Mouse (Mus musculus): ENCODE results near the gene Nmnat3. TPM values are rescaled to one million over a fixed set of nuclear protein-coding genes. Genes with fewer than 3 reads are reported as not detected.

Nmnat3 gene
- total RNA-seq, 2 experiments from 2014 or later = 19.5 to 19.6 TPM

DNA sequence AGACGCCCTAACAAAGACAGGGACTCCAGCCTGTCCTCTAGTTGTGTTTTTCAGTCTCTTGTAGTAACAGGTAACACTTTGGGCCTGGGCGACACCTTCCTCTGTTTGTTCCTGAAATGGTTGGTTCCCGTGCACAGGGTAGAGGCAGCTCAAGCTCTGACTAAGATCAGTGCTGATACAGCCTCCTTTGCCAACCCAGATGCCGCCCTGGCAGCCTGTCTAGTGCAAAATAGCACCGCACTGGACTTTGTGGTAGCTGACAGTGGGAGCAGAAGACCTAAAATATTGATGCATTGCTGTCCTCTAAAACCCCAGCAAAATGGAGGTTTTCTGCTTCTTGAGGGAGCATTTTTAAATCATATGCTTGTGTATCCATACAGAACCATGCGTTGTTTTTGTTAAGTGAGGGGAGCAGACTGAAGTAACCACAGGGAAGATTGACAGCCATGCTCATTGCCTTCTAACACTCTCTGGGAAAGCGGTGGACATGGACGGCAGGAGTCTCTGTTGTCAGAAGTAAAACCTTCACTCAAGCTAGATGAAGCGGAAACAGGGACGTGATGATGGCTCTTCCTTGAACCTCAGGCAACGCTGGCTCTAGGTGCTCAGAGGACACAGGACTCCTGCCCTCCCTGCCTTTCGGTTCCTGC is 24.2 kb downstream of the Nmnat3 start:
- no peak for DNase-seq

DNA sequence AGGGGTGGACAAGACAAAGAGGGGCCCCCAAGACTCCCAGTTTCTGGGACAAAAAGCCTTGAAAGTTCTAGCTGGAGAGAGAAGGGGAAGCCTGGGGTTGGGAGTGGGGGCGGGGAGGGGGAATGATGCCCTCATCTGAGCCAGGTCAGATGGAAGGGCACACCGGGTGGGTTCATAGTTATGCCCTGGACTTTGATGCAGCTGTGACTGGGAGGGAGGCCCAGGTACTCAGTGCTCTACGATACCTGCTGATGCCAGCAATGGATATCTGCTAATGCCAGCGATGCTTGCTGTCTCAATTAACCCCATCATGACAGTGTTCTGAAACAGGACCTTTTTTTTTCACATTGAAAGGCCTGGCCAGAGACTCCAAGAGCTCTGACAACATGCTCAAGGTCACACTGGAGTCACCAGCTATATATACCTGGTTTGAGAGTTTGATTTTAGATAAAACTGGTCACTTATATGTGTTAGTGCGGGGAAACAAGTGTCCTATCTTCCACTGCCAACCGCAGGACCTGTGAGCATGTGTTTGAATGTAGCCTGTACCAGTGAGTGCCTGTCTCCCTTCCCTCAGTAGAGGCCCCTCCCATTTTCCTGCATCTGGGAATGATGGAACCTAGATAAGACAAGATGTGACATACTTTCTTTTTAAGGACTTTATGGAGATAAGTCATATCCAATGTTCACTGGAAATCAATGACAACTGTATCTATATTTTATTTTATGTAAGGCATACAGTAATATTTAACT is 25.6 kb downstream of the Nmnat3 start:
- DNase-seq = no peak

DNA sequence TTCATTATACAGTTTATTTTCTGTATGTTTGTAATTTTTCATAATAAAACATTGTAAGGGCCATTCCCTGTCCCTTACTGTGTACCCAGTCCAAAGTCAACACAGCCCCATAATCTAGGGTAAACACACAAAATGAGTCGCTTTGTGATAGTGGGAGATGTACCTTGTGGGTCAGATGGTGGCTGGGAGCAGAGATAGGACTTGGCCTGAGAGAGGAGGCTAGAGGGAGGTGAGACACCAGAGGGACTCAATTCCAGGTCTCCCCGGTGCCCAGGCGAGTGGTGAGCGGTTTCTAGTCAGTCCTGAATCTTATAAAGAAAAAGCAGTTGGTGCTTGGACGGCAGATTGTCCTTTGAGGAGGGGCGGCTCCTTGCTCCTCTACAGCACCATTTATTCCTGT is 26.4 kb downstream of the Nmnat3 start:
- DNase-seq = no peak

DNA sequence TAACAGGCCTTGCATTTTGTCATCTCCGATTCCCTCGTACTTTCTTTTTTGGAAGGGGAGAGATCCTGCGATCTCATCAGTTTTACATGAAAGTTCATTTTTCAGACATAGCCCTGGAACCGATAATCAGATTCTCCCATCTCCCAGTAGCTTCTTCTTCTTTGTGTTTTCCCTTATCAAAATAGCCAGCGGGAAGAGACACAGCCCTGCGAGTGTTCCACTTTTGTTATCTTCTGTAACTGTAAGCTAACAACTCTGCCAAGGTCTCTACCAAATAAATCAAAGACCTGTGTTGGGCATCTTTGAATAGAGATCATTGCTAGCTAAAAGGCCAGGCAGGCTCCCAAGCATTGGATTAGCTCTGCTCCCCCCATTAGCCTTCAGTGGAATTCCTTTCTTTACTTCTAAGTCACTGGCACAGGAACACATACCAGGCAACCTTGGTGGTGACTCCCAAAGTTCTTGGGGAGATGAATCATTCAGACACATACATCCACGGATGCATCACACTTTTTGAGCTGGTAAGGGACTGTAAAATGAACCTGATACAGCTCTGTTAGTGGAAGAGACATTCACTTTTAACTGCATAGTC is 26.9 kb downstream of the Nmnat3 start:
- DNase-seq = no peak

DNA sequence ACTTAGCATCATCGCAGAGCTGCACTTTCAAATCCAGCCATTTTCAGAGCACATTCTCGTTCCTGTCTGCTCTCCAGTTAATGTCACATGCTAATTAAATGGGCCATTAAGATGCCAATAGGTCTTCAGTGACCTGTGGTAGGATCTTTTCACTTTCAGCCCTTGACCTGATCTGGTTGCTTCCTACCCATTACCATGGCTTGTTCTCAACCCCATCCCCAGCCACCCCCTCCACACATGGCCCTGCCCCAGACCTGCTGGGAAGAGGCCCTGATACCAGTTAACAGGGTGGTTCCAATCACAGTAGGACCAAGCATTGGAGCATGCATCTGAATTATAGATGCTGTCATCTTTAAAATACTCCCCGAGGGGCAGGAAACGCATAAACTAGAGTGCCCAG is 30.7 kb downstream of the Nmnat3 start:
- no peak for DNase-seq

DNA sequence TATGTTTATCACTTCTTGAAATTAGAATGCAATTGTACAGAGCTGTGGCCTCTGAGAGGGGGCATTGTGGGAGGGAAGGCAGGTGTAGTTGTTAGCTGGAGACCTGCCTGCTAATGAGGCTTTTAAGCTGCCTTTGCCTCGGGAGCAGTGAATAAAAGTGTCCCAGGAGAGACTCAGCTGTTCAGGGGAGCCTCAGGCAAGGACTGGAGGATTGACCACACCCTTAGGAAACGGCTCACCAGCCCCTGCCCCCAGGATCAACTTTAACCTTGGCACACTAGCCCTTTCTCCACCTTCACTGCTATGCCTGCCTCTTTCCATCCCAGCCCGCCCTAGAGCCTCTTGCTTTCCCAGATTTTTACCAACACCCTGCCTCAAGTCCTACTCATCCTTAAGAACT is 31.6 kb downstream of the Nmnat3 start:
- DNase-seq = no peak

DNA sequence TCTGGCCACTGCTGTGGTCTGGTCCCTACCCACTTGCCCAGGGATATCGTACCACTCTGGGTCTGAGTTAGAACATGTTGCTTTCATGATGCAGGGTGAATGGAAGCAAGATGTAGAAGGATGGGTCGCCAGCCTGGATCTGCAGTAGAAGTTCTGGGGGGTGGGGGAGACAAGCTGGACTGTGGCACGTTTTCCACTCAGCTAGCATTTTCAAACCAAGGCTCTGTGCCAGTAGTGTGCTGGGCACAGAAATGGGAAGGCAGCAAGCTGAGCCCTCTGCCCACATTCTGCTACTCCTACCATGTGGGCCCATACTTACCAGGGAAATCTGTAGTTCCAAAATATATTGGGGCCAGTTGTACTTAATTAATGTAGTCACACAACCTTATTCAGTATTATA is 33.5 kb downstream of the Nmnat3 start:
- no peak for DNase-seq

DNA sequence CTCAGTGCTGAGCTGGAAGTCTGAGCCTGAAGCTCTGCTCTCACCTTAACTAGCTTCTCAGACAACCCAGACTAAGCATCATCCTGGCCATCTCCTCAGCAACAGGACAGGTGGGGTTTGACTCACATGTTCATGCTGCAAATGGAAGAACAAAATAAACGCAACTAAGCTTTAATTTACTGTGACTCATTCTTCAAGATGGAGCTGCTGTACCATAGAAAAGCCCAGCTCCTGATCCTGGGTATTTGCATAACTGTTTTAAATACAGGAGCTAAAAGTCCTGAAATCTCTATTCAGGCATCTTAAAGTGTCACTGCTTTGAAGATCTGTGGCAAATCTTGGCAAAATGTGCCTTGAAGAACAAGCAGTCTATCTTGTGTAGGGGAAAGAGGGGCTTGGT is 38.9 kb downstream of the Nmnat3 start:
- DNase-seq = no peak

DNA sequence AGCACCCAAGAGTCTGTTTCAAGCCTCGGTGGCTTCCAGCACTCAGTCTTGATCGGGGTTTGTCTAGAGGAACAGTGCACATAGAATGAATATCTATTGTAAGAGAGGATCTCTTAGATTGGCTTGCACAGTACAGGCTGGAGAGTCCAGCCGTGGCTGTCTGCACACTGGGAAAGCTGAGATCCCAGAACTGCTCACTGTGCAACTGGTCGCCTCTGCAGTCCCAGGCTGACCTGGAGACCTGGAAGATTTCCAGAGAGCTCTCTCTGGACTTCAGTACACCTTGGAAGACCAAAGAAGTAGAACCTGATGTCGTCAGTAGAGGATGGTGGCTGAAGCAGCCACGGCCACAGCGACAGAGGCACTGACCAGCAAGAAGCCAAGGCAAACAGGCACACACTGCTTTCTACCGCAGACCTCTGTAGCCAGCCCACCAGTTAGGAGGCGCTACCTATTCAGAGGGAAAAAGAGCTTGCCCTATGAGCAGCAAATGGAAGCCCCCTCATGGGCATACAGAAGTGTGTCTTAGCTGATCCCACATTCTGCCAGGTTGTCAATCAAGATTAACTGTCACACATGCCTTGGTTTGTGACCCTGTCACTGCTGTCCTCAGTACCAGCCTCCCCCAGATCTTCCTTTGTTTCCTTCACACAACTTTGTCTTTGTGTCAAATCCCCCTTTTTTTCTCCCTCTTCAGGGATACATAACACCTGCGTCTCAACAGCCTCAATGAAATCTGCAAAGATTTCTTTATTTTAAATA is 41.4 kb downstream of the Nmnat3 start:
- no peak for DNase-seq

DNA sequence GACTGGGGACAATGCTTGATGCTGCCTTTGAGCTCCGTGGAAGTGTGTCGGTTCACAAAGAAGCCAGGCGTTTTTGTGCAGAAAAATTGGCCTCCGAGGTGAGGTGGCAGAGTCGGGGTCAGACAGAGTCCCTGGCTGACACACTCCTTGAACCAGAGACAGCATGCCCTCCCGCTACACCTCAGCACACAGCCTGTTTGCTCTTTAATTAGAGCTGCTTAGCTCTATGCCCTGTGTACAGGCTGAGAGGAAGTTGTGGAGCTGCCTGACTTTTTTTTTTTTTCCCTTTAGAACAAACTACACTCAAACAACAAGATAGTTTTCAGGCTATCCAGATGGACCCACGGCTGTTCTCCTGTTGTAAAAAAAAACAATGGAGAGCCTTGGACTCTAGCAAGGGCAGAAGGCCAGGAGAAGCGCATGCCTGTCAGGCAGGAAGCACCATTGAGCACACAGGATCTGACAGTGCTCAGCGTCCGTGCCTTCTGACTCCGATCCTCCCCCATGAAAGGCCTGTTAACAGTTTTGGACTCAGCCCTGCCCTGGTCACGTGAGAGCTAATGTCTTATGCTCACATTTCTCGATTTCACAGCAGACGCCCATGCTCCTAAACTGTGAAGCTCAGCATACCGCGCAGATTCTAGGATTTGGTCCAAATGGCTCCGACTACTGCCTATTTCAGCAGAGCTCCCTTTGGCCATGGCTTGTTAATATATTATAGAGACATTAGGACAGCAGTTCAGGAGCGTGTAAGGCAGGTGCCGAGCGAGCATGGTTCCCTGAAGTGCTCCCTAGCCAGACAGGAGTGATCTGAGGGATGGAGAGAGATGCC is 42.3 kb downstream of the Nmnat3 start:
- peak; percentile 58 to 69 for DNase-seq

DNA sequence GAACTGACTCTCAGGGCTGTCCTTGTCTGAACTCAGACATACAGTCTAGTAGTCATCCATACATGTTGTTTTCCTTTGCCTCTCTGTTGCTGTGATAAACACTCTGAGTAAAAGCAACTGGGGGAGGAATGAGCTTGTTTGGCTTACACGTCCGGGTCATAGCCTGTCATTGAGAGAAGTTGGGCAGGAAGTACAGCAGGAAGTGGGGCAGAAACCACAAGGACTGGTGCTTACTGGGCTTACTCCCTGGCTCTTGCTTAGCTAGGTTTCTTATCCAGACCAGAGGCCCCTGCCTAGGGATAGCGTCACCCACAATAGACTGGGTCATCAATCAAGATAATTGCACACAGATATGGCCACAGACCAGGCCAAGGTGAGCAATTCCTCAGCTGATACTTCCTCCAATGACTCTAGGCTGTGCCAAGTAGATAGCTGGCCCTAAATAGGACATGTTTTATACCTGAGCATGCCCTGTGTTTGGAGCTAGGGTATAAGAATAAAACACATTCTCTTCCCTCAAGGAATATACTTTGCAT is 46.1 kb downstream of the Nmnat3 start:
- no peak for DNase-seq

DNA sequence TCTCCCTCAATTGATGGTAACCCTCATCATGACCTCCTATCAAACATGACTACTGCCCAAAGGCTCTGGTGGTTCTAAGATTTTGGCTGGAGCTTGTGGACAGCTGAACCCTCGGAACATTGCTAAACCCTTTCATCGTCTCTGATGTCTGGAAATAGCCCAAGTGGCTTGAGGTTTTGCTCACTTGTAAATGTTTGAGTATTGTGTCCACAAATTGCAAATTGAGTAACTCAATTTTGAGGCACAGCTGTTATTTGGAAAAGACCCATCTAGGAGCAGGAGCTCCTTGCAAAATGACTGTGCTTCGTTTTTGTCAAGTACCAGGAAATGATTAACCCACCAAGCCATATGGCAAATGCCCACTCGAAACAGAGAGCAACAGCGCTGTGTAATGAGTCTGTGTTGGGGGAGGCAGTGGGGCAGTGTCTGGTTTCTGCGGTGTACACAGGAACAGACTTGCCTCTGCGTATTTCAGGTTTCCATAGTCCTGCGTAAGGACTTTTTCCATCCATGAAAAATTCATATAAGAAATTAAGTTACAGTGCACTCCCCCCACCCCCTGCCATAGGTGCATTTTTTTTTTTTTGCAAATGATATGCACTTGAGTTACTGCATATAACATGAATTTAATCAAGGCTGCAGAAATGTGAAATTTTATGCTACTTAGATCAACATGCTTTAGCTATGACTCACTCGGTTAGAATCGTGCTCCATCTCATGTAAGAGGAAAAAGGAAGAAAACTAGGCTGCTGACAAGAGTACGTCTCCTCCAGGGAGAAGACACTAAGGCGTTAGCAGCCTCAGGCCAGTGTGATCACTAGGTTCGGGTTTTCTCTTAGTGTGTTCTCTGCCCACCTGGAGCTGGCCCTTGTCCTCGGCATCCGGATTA is 50.9 kb downstream of the Nmnat3 start:
- peak; percentile 37 to 40 for DNase-seq

DNA sequence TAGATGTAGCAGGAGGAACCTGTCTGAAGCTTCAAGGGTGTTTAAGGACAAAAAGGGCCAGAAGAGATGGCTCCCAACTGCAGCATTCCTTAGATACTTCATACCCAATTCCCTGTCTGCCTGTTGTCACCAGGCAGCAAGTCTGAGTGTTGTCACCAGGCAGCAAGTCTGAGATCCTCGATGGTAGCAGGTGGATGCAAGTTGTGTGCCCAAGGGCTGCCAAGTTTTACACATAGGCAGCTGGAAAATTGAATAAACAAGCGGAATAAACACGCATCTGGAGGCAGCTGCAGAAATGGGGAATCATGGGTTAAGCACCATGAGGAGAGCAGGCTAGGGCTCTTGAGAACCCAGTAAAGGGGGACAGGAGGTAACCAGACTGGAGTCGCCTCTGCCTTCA is 52.7 kb downstream of the Nmnat3 start:
- DNase-seq = no peak

DNA sequence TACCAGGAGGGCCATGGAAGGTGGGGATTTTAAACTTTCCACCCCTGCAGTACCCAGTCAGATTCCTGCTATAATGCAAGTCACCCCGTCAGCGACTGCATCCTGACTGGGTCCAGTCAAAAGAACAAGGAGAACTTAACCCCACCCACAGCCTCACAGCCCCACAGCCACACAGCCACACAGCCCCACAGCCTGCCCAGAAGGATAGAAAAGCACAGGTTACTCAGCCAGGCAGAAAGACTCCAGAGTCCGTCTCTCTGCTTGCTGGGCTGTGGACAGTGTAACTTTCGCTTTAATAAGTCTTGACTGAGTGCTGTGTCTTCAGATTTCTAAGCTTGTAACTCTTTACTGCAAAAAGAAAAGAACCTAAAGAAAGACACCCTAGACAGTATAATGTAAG is 53.2 kb downstream of the Nmnat3 start:
- no peak for DNase-seq

DNA sequence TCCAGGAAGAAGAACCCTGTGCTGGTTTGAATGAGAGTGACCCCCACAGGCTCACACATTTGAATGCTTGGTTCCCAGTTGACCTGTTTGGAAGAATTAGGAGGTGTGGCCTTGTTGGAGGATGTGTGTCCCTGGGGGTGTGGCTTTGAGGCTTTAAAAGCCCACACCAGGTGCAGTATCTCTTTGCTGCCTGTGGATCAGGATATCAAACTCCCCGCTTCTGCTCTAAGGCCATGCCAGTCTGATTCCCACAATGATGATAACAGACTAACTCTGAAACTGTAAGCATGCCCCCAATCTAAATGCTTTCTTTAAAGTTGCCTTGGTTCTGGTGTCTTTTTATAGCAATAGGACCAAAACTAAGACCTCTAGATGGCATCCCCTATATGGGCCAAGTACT is 58.6 kb downstream of the Nmnat3 start:
- no peak for DNase-seq

DNA sequence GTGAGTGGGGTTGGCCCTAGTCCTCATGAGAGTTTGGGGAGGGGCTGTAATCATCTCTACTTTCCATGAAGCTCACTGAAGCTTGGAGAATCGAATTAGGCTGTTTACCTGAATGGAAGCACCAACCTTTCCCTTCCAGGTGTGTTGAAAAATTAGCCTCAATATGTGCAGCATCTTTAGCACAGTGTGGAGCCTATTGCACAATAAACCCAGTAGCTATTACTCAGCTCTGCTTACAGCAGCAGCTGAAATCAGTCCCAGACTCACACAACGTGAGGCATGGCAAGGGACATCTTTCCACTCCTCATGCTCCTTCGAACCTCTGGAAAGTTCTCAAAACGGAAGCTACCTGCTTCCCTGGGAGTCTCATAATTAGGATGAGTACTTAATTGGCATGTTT is 59.0 kb downstream of the Nmnat3 start:
- no peak for DNase-seq

DNA sequence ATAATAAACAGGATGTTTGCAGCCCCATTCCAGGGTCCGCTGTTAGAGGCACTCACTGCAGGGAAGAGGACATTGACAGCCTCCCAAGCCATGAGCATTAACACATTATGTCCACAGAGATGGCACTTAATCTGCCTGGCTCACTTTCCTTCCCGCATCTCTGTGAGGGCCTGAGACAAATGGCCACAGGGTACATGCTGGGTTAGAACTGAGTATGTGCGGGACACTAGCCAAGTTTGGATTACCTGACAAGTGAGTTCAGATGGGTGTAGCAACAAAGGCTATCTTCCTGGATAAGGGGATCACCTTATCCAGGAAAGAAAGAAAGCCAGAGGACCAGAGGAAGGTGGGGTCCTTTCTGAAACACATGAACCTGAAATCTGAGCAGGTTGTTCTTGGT is 59.8 kb downstream of the Nmnat3 start:
- no peak for DNase-seq

DNA sequence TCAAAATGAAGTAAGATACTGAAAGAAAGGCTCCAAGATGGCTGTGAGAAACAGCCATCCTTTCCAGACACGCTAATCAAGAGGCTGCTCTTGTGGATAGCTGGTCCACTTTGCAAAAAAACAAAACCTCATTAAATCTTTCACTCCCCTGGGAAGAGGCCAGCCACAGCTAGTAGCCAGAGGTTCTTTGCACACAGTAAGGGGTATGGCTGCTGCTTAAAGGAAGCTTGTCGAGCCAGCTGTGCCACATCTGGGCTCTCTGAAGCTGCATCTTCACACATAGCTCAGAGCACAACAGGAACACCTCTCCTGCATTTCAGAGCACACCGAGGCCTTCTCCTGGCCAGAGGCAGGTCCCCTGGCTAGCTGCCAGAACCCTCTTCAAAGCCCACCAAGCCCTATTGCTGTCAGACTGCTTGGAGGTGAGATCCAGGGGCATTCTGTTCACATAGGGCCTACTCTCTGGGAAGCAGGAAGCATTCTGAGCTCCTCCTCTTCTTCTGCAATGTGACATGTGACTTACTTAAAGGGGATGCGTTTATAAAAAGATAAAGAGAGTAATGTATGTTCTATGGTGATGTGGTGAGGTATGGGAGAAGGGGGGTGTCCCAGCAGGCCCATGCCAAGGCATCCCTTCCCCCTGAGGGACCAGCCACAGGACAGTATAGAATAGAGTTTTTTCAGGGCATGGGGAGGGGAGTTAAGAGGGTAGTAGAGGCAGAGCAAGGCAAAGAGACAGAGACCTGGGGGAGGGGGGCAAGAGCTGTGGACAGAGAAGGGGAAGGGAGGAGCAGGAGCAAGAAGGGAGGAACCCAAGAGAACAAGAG is 63.3 kb downstream of the Nmnat3 start:
- no peak for DNase-seq

DNA sequence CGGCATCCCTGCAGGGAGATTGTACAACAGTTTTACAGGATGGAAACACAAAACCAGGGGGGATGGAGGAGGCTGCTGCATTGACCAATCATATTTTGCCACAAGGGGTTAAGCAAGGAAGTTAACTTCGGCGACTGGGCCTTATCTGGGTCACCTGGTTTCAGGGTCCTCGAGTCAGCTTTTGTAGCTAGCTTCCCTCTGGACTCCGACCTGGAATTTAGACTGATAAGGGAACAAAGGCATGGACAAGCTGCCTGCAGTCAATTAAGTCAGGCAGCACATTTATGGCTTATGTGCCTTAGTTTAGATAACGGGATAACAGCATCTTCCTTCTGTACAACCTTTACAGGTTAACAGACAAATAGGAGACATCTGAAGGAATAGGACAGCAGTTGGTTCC is 65.1 kb downstream of the Nmnat3 start:
- DNase-seq = no peak

DNA sequence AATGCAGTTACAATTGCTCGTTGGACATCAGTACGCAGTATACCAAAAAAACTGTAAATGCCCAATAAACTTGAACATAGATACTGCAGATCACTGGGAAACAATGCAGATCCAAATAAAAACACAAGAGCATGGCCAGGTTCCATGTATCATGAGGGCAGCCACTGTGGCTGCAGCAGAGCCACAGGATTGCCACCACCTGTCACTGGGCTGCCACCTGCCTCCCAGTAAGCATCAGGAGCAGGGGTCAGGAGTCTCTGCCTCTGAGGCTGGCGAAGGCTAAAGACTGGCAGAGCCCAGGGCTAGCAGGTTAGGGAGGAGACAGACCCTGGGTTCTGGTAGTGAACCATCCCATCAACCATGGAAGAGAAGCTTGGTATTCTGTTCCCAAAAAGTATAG is 67.7 kb downstream of the Nmnat3 start:
- no peak for DNase-seq

Measured in heart, adult 18-20 months (tissue).